Mouse (Mus musculus): ENCODE results near the gene Defb45. TPM values are rescaled to one million over a fixed set of nuclear protein-coding genes. Genes with fewer than 3 reads are reported as not detected.

The Defb45 gene
- polyA plus RNA-seq (2014; fragmentation: Nextera tagmentation; extraction: Ambion mirVana): not detected in 2 replicates

- H3K4me1 ChIP-seq (ENCODE audit: control insufficient read depth, insufficient read depth, low read length): no peaks in the 10 kb centered on the region
- H3K9ac ChIP-seq (replicated peaks; ENCODE audit: low read depth, low read length): no peak within 1 kb of the TSS
- H3K27ac ChIP-seq (ENCODE audit: low read length): no peak within 1 kb of the TSS
- 65% methylated on average over 7 of the region's 7 CpGs for WGBS
- no peak for ATAC-seq (ENCODE audit: insufficient number of reproducible peaks, insufficient read depth, low FRiP score, low read depth)
- no peak within 1 kb of the TSS for H3K4me2 ChIP-seq (replicated peaks; ENCODE audit: low read depth, low read length)
- no peaks in the 10 kb centered on the region for H3K27me3 ChIP-seq (ENCODE audit: control insufficient read depth, insufficient read depth, low read length)
- no peak within 1 kb of the TSS for H3K4me3 ChIP-seq (ENCODE audit: low read depth, low read length)
- H3K9me3 ChIP-seq (ENCODE audit: control insufficient read depth, low read depth, low read length): no peaks in the 10 kb centered on the region
- no peaks in the 10 kb centered on the region for H3K36me3 ChIP-seq (ENCODE audit: control insufficient read depth, insufficient read depth, low read length)
Measured at GRCm38 (mm10) chr2:152599299-152599698, at the start of gene Defb45. Defb45 (minus strand) TSS chr2:152599399.

GRCm38 (mm10) chr2:152639406-152640113 lies 40.4 kb upstream of the Defb45 start:
- Histone ChIP-seq H3K4me3 (ENCODE audit: low read depth, low read length) (no peak overlapping the region), H3K27me3 (ENCODE audit: control insufficient read depth, insufficient read depth, low read length) (no peaks in the 10 kb centered on the region), H3K36me3 (ENCODE audit: control insufficient read depth, insufficient read depth, low read length) (peaks cover under 1% of the 10 kb centered on the region; the same call in 1 of the 2 replicates), H3K4me2 (replicated peaks; ENCODE audit: low read depth, low read length) (no peak overlapping the region; the same call in 1 of the 2 replicates), H3K9ac (replicated peaks; ENCODE audit: low read depth, low read length) (no peak overlapping the region), H3K27ac (ENCODE audit: low read length) (peak overlapping the region; percentile 95), H3K4me1 (ENCODE audit: control insufficient read depth, insufficient read depth, low read length) (peaks cover 25% of the 10 kb centered on the region), H3K9me3 (ENCODE audit: control insufficient read depth, low read depth, low read length) (no peaks in the 10 kb centered on the region)
- WGBS: 20% methylated on average over 11 of the region's 11 CpGs
- ATAC-seq (ENCODE audit: insufficient number of reproducible peaks, insufficient read depth, low FRiP score, low read depth): peak; percentile 77; the same call in 1 of the 2 replicates

GRCm38 (mm10) chr2:152638865-152639264 lies 39.7 kb upstream of the Defb45 start:
- H3K9me3 ChIP-seq (ENCODE audit: control insufficient read depth, low read depth, low read length): no peaks in the 10 kb centered on the region
- no peak overlapping the region for H3K4me3 ChIP-seq (ENCODE audit: low read depth, low read length)
- H3K4me2 ChIP-seq (replicated peaks; ENCODE audit: low read depth, low read length): no peak overlapping the region
- H3K36me3 ChIP-seq (ENCODE audit: control insufficient read depth, insufficient read depth, low read length): peaks cover 4% of the 10 kb centered on the region; the same call in 1 of the 2 replicates
- no peak for ATAC-seq (ENCODE audit: insufficient number of reproducible peaks, insufficient read depth, low FRiP score, low read depth)
- peaks cover 26% of the 10 kb centered on the region for H3K4me1 ChIP-seq (ENCODE audit: control insufficient read depth, insufficient read depth, low read length)
- 47% methylated on average over 6 of the region's 6 CpGs for WGBS
- H3K27me3 ChIP-seq (ENCODE audit: control insufficient read depth, insufficient read depth, low read length): no peaks in the 10 kb centered on the region
- peak overlapping the region; percentile 95 for H3K27ac ChIP-seq (ENCODE audit: low read length)
- no peak overlapping the region for H3K9ac ChIP-seq (replicated peaks; ENCODE audit: low read depth, low read length)

- H3K4me1 ChIP-seq (ENCODE audit: control insufficient read depth, insufficient read depth, low read length): peaks cover 41% of the 10 kb centered on the region
- H3K36me3 ChIP-seq (ENCODE audit: control insufficient read depth, insufficient read depth, low read length): peaks cover 4% of the 10 kb centered on the region; the same call in 1 of the 2 replicates
- no peak overlapping the region for H3K4me2 ChIP-seq (replicated peaks; ENCODE audit: low read depth, low read length)
- no peaks in the 10 kb centered on the region for H3K9me3 ChIP-seq (ENCODE audit: control insufficient read depth, low read depth, low read length)
- H3K9ac ChIP-seq (replicated peaks; ENCODE audit: low read depth, low read length): no peak overlapping the region
- WGBS: 72% methylated on average over 4 of the region's 4 CpGs
- H3K27ac ChIP-seq (ENCODE audit: low read length): peak overlapping the region; percentile 93
- no peak overlapping the region for H3K4me3 ChIP-seq (ENCODE audit: low read depth, low read length)
- H3K27me3 ChIP-seq (ENCODE audit: control insufficient read depth, insufficient read depth, low read length): no peaks in the 10 kb centered on the region
- ATAC-seq (ENCODE audit: insufficient number of reproducible peaks, insufficient read depth, low FRiP score, low read depth): no peak
Measured at GRCm38 (mm10) chr2:152637381-152637780, 38.2 kb upstream of the Defb45 start.

GRCm38 (mm10) chr2:152637006-152637322 lies 37.8 kb upstream of the Defb45 start:
- Histone ChIP-seq H3K9ac (replicated peaks; ENCODE audit: low read depth, low read length) (no peak overlapping the region), H3K27ac (ENCODE audit: low read length) (peak overlapping the region; percentile 93), H3K27me3 (ENCODE audit: control insufficient read depth, insufficient read depth, low read length) (no peaks in the 10 kb centered on the region), H3K4me1 (ENCODE audit: control insufficient read depth, insufficient read depth, low read length) (peaks cover 44% of the 10 kb centered on the region), H3K4me2 (replicated peaks; ENCODE audit: low read depth, low read length) (no peak overlapping the region), H3K36me3 (ENCODE audit: control insufficient read depth, insufficient read depth, low read length) (peaks cover 4% of the 10 kb centered on the region; the same call in 1 of the 2 replicates), H3K4me3 (ENCODE audit: low read depth, low read length) (no peak overlapping the region), H3K9me3 (ENCODE audit: control insufficient read depth, low read depth, low read length) (no peaks in the 10 kb centered on the region)
- 58% methylated on average over 6 of the region's 6 CpGs for WGBS
- no peak for ATAC-seq (ENCODE audit: insufficient number of reproducible peaks, insufficient read depth, low FRiP score, low read depth)

- H3K27me3 ChIP-seq (ENCODE audit: control insufficient read depth, insufficient read depth, low read length): no peaks in the 10 kb centered on the region
- no peaks in the 10 kb centered on the region for H3K9me3 ChIP-seq (ENCODE audit: control insufficient read depth, low read depth, low read length)
- H3K4me2 ChIP-seq (replicated peaks; ENCODE audit: low read depth, low read length): no peak overlapping the region
- H3K4me3 ChIP-seq (ENCODE audit: low read depth, low read length): no peak overlapping the region
- ATAC-seq (ENCODE audit: insufficient number of reproducible peaks, insufficient read depth, low FRiP score, low read depth): peak; percentile 71; the same call in 1 of the 2 replicates
- peaks cover 4% of the 10 kb centered on the region; the same call in 1 of the 2 replicates for H3K36me3 ChIP-seq (ENCODE audit: control insufficient read depth, insufficient read depth, low read length)
- WGBS: 35% methylated on average over 23 of the region's 23 CpGs
- H3K27ac ChIP-seq (ENCODE audit: low read length): peak overlapping the region; percentile 93
- no peak overlapping the region for H3K9ac ChIP-seq (replicated peaks; ENCODE audit: low read depth, low read length)
- H3K4me1 ChIP-seq (ENCODE audit: control insufficient read depth, insufficient read depth, low read length): peaks cover 44% of the 10 kb centered on the region
Measured at GRCm38 (mm10) chr2:152636246-152637005, 37.2 kb upstream of the Defb45 start.

- Histone ChIP-seq H3K27ac (ENCODE audit: low read length) (peak overlapping the region; percentile 93; the same call in 1 of the 2 replicates), H3K4me3 (ENCODE audit: low read depth, low read length) (no peak overlapping the region), H3K9ac (replicated peaks; ENCODE audit: low read depth, low read length) (no peak overlapping the region), H3K9me3 (ENCODE audit: control insufficient read depth, low read depth, low read length) (no peaks in the 10 kb centered on the region), H3K4me2 (replicated peaks; ENCODE audit: low read depth, low read length) (no peak overlapping the region), H3K36me3 (ENCODE audit: control insufficient read depth, insufficient read depth, low read length) (peaks cover 4% of the 10 kb centered on the region; the same call in 1 of the 2 replicates), H3K27me3 (ENCODE audit: control insufficient read depth, insufficient read depth, low read length) (no peaks in the 10 kb centered on the region; the same call in 1 of the 2 replicates), H3K4me1 (ENCODE audit: control insufficient read depth, insufficient read depth, low read length) (peaks cover 39% of the 10 kb centered on the region)
- WGBS: 67% methylated on average over 29 of the region's 29 CpGs
- no peak for ATAC-seq (ENCODE audit: insufficient number of reproducible peaks, insufficient read depth, low FRiP score, low read depth)
Measured at GRCm38 (mm10) chr2:152634311-152634710, 35.1 kb upstream of the Defb45 start.

- H3K27me3 ChIP-seq (ENCODE audit: control insufficient read depth, insufficient read depth, low read length): no peaks in the 10 kb centered on the region; the same call in 1 of the 2 replicates
- no peak for ATAC-seq (ENCODE audit: insufficient number of reproducible peaks, insufficient read depth, low FRiP score, low read depth)
- no peaks in the 10 kb centered on the region for H3K9me3 ChIP-seq (ENCODE audit: control insufficient read depth, low read depth, low read length)
- H3K4me1 ChIP-seq (ENCODE audit: control insufficient read depth, insufficient read depth, low read length): peaks cover 35% of the 10 kb centered on the region
- peaks cover 4% of the 10 kb centered on the region; the same call in 1 of the 2 replicates for H3K36me3 ChIP-seq (ENCODE audit: control insufficient read depth, insufficient read depth, low read length)
- no peak overlapping the region for H3K4me3 ChIP-seq (ENCODE audit: low read depth, low read length)
- peak overlapping the region; percentile 20; the same call in 1 of the 2 replicates for H3K4me2 ChIP-seq (replicated peaks; ENCODE audit: low read depth, low read length)
- no peak overlapping the region for H3K27ac ChIP-seq (ENCODE audit: low read length)
- H3K9ac ChIP-seq (replicated peaks; ENCODE audit: low read depth, low read length): no peak overlapping the region
- 30% methylated on average over 17 of the region's 17 CpGs for WGBS
Measured at GRCm38 (mm10) chr2:152633334-152633733, 34.1 kb upstream of the Defb45 start.
